Mouse (Mus musculus): ENCODE data around the gene Gm49387. TPM values are rescaled to one million over a fixed set of nuclear protein-coding genes. Genes with fewer than 3 reads are reported as not detected.

Gene Gm49387
- polyA plus RNA-seq, 1 experiment from 2014 or later, result not detected

- Histone ChIP-seq H3K9me3 (ENCODE audit: control insufficient read depth, low read length) (no peaks in the 10 kb centered on the region), H3K4me3 (ENCODE audit: low read depth, low read length) (no peak overlapping the region), H3K36me3 (ENCODE audit: control insufficient read depth, insufficient read depth, low read length) (no peaks in the 10 kb centered on the region), H3K27me3 (ENCODE audit: control insufficient read depth, insufficient read depth, low read length) (no peaks in the 10 kb centered on the region), H3K9ac (ENCODE audit: low read length) (no peak overlapping the region), H3K27ac (ENCODE audit: low read depth, low read length) (no peak overlapping the region), H3K4me1 (ENCODE audit: control insufficient read depth, insufficient read depth, low read length) (no peaks in the 10 kb centered on the region), H3K4me2 (no peak overlapping the region)
- WGBS, result 91% methylated on average over 10 of the region's 10 CpGs
- ATAC-seq (ENCODE audit: low FRiP score) (no peak), DNase-seq (ENCODE audit: low spot score, missing footprints) (no peak)
Measured at GRCm38 (mm10) chr14:31647991-31648390, 7.3 kb upstream of the Gm49387 start.

GRCm38 (mm10) chr14:31645920-31646319, 5.2 kb upstream of the Gm49387 start:
- Histone ChIP-seq H3K4me2 (no peak overlapping the region), H3K4me3 (ENCODE audit: low read depth, low read length) (no peak overlapping the region), H3K9me3 (ENCODE audit: control insufficient read depth, low read length) (no peaks in the 10 kb centered on the region), H3K36me3 (ENCODE audit: control insufficient read depth, insufficient read depth, low read length) (no peaks in the 10 kb centered on the region), H3K9ac (ENCODE audit: low read length) (no peak overlapping the region), H3K27me3 (ENCODE audit: control insufficient read depth, insufficient read depth, low read length) (no peaks in the 10 kb centered on the region), H3K4me1 (ENCODE audit: control insufficient read depth, insufficient read depth, low read length) (peaks cover 4% of the 10 kb centered on the region; the same call in 1 of the 2 replicates), H3K27ac (ENCODE audit: low read depth, low read length) (no peak overlapping the region)
- 94% methylated on average over 7 of the region's 7 CpGs for WGBS
- DNase-seq (ENCODE audit: low spot score, missing footprints), result no peak
- no peak for ATAC-seq (ENCODE audit: low FRiP score)

GRCm38 (mm10) chr14:31644931-31645547, 4.4 kb upstream of the Gm49387 start:
- H3K27me3 ChIP-seq (ENCODE audit: control insufficient read depth, insufficient read depth, low read length), result no peaks in the 10 kb centered on the region
- no peak overlapping the region for H3K9ac ChIP-seq (ENCODE audit: low read length)
- no peaks in the 10 kb centered on the region for H3K36me3 ChIP-seq (ENCODE audit: control insufficient read depth, insufficient read depth, low read length)
- 69% methylated on average over 3 of the region's 3 CpGs for WGBS
- H3K4me2 ChIP-seq, result no peak overlapping the region
- DNase-seq (ENCODE audit: low spot score, missing footprints) (no peak), ATAC-seq (ENCODE audit: low FRiP score) (no peak)
- peaks cover 7% of the 10 kb centered on the region; the same call in 1 of the 2 replicates for H3K4me1 ChIP-seq (ENCODE audit: control insufficient read depth, insufficient read depth, low read length)
- H3K4me3 ChIP-seq (ENCODE audit: low read depth, low read length), result no peak overlapping the region
- H3K27ac ChIP-seq (ENCODE audit: low read depth, low read length), result no peak overlapping the region
- H3K9me3 ChIP-seq (ENCODE audit: control insufficient read depth, low read length), result no peaks in the 10 kb centered on the region

- H3K4me3 ChIP-seq (ENCODE audit: low read depth, low read length), result no peak overlapping the region
Measured at GRCm38 (mm10) chr14:31644183-31644830, 3.6 kb upstream of the Gm49387 start.

GRCm38 (mm10) chr14:31641506-31642155, 953 bp upstream of the Gm49387 start:
- no peaks in the 10 kb centered on the region for H3K27me3 ChIP-seq (ENCODE audit: control insufficient read depth, insufficient read depth, low read length)
- WGBS, result 70% methylated on average over 9 of the region's 9 CpGs
- no peaks in the 10 kb centered on the region for H3K36me3 ChIP-seq (ENCODE audit: control insufficient read depth, insufficient read depth, low read length)
- no peak overlapping the region; the same call in 1 of the 2 replicates for H3K27ac ChIP-seq (ENCODE audit: low read depth, low read length)
- H3K9me3 ChIP-seq (ENCODE audit: control insufficient read depth, low read length), result no peaks in the 10 kb centered on the region
- H3K4me3 ChIP-seq (ENCODE audit: low read depth, low read length), result peak overlapping the region; percentile 62
- peak overlapping the region; percentile 61 for H3K9ac ChIP-seq (ENCODE audit: low read length)
- peak overlapping the region; percentile 95 for H3K4me2 ChIP-seq
- no peak for DNase-seq (ENCODE audit: low spot score, missing footprints)
- H3K4me1 ChIP-seq (ENCODE audit: control insufficient read depth, insufficient read depth, low read length), result peaks cover 8% of the 10 kb centered on the region; the same call in 1 of the 2 replicates
- ATAC-seq (ENCODE audit: low FRiP score), result no peak

More at GRCm38 (mm10) chr14:31644183-31644830, 3.6 kb upstream of the Gm49387 start:
- no peak overlapping the region for H3K9ac ChIP-seq (ENCODE audit: low read length)
- no peaks in the 10 kb centered on the region for H3K27me3 ChIP-seq (ENCODE audit: control insufficient read depth, insufficient read depth, low read length)
- peaks cover 8% of the 10 kb centered on the region; the same call in 1 of the 2 replicates for H3K4me1 ChIP-seq (ENCODE audit: control insufficient read depth, insufficient read depth, low read length)
- 88% methylated on average over 5 of the region's 5 CpGs for WGBS
- no peaks in the 10 kb centered on the region for H3K9me3 ChIP-seq (ENCODE audit: control insufficient read depth, low read length)
- ATAC-seq (ENCODE audit: low FRiP score) (no peak), DNase-seq (ENCODE audit: low spot score, missing footprints) (no peak)
- H3K27ac ChIP-seq (ENCODE audit: low read depth, low read length), result no peak overlapping the region
- H3K36me3 ChIP-seq (ENCODE audit: control insufficient read depth, insufficient read depth, low read length), result no peaks in the 10 kb centered on the region
- H3K4me2 ChIP-seq, result no peak overlapping the region

GRCm38 (mm10) chr14:31640890-31641505, 320 bp upstream of the Gm49387 start, which contains the start of the genes Btd and Hacl1:
Gene Btd, plus strand, starts transcription at chr14:31641028.
Gene Hacl1, minus strand, starts transcription at chr14:31641286.
- Histone ChIP-seq H3K27me3 (ENCODE audit: control insufficient read depth, insufficient read depth, low read length) (no peaks in the 10 kb centered on the region), H3K9ac (ENCODE audit: low read length) (peak within 1 kb of the TSS; percentile 61), H3K27ac (ENCODE audit: low read depth, low read length) (peak within 1 kb of the TSS; percentile 32), H3K9me3 (ENCODE audit: control insufficient read depth, low read length) (no peaks in the 10 kb centered on the region), H3K4me3 (ENCODE audit: low read depth, low read length) (peak within 1 kb of the TSS; percentile 62), H3K36me3 (ENCODE audit: control insufficient read depth, insufficient read depth, low read length) (no peaks in the 10 kb centered on the region), H3K4me2 (peak within 1 kb of the TSS; percentile 95), H3K4me1 (ENCODE audit: control insufficient read depth, insufficient read depth, low read length) (peaks cover 8% of the 10 kb centered on the region; the same call in 1 of the 2 replicates)
- peak; percentile 99 for DNase-seq (ENCODE audit: low spot score, missing footprints)
- ATAC-seq (ENCODE audit: low FRiP score), result peak; percentile 97
- under 1% methylated on average over 30 of the region's 30 CpGs for WGBS

GRCm38 (mm10) chr14:31630677-31631076, 10.0 kb downstream of the Gm49387 start:
- H3K4me2 ChIP-seq, result no peak overlapping the region
- H3K9ac ChIP-seq (ENCODE audit: low read length), result no peak overlapping the region
- H3K4me1 ChIP-seq (ENCODE audit: control insufficient read depth, insufficient read depth, low read length), result no peaks in the 10 kb centered on the region
- 58% methylated on average over 7 of the region's 7 CpGs for WGBS
- no peaks in the 10 kb centered on the region for H3K27me3 ChIP-seq (ENCODE audit: control insufficient read depth, insufficient read depth, low read length)
- no peak overlapping the region for H3K4me3 ChIP-seq (ENCODE audit: low read depth, low read length)
- no peak overlapping the region for H3K27ac ChIP-seq (ENCODE audit: low read depth, low read length)
- DNase-seq (ENCODE audit: low spot score, missing footprints) (no peak), ATAC-seq (ENCODE audit: low FRiP score) (no peak)
- H3K9me3 ChIP-seq (ENCODE audit: control insufficient read depth, low read length), result no peaks in the 10 kb centered on the region
- H3K36me3 ChIP-seq (ENCODE audit: control insufficient read depth, insufficient read depth, low read length), result no peaks in the 10 kb centered on the region

- Histone ChIP-seq H3K4me3 (ENCODE audit: low read depth, low read length) (no peak overlapping the region), H3K4me2 (no peak overlapping the region), H3K27ac (ENCODE audit: low read depth, low read length) (no peak overlapping the region), H3K9ac (ENCODE audit: low read length) (no peak overlapping the region), H3K4me1 (ENCODE audit: control insufficient read depth, insufficient read depth, low read length) (no peaks in the 10 kb centered on the region), H3K9me3 (ENCODE audit: control insufficient read depth, low read length) (no peaks in the 10 kb centered on the region), H3K27me3 (ENCODE audit: control insufficient read depth, insufficient read depth, low read length) (no peaks in the 10 kb centered on the region), H3K36me3 (ENCODE audit: control insufficient read depth, insufficient read depth, low read length) (no peaks in the 10 kb centered on the region)
- no peak for ATAC-seq (ENCODE audit: low FRiP score)
- WGBS, result 89% methylated on average over 12 of the region's 12 CpGs
- no peak for DNase-seq (ENCODE audit: low spot score, missing footprints)
Measured at GRCm38 (mm10) chr14:31622748-31623147, 17.9 kb downstream of the Gm49387 start.
